Mouse (Mus musculus): ENCODE measurements around the gene 9930021J03Rik.

- TF ChIP-seq POLR2A (IDR thresholded peaks at IDR 0.05; ENCODE audit: borderline replicate concordance, extremely low read depth, insufficient read depth, insufficient read length, poor library complexity, severe bottlenecking) (peak; percentile 58), CTCF (IDR thresholded peaks at IDR 0.05; ENCODE audit: borderline replicate concordance, extremely low read depth, insufficient read depth, insufficient read length) (no peak)
Measured at GRCm38 (mm10) chr19:29805917-29806785, at the start of gene 9930021J03Rik.
